Mouse (Mus musculus) CH12.LX (cell line): ENCODE results near the gene Nhej1. TPM values are rescaled to one million over a fixed set of nuclear protein-coding genes. Genes with fewer than 3 reads are reported as not detected.

Experiments used
- DNase-seq: peaks from one replicate; pipeline ENCODE4 v3.0.0-alpha.2; 2013; ENCODE audit errors: extremely low read depth
- H3K27ac ChIP-seq: 2 replicates; pipeline ENCODE4 v1.5.1; 2012; ENCODE audit warnings: low read depth, mild to moderate bottlenecking, control low read depth, moderate library complexity; ENCODE audit not compliant: insufficient read depth
- H3K27me3 ChIP-seq: replicated peaks from 2 replicates; pipeline ENCODE3; 2012; ENCODE audit warnings: inconsistent platforms
- H3K36me3 ChIP-seq, 2 experiments: replicated peaks in 1 of 2; 2 replicates each; pipeline versions ENCODE3 to v1.6.1; 2012; ENCODE audit warnings: inconsistent platforms in 1 of 2, low read length in 1 of 2, mild to moderate bottlenecking in 1 of 2, mixed read lengths in 1 of 2, moderate library complexity in 1 of 2; ENCODE audit not compliant: control insufficient read depth in 1 of 2, insufficient read depth in 1 of 2
- H3K4me1 ChIP-seq, 2 experiments: 2 replicates each; pipeline ENCODE4 v1.6.1; 2012; ENCODE audit warnings: inconsistent platforms in 1 of 2, moderate library complexity in 1 of 2; ENCODE audit not compliant: insufficient read depth in 2 of 2, control insufficient read depth in 1 of 2
- H3K4me2 ChIP-seq: 2 replicates; pipeline ENCODE4 v1.6.1; 2012; ENCODE audit warnings: low read depth, mild to moderate bottlenecking, control low read depth; ENCODE audit not compliant: poor library complexity, insufficient read depth, severe bottlenecking
- H3K4me3 ChIP-seq, 3 experiments: fragments of 150-350 bp in 1 of 3; sonication (generic) in 1 of 3; replicated peaks in 1 of 3; 2 replicates each; pipeline versions ENCODE3 to v1.5.1; 2011 to 2012; ENCODE audit warnings: low read depth in 2 of 3, low read length in 2 of 3, mild to moderate bottlenecking in 2 of 3, moderate library complexity in 2 of 3, control low read depth in 1 of 3, improper control_type of control experiment in 1 of 3, inconsistent platforms in 1 of 3, mixed read lengths in 1 of 3; ENCODE audit not compliant: poor library complexity in 1 of 3
- H3K79me2 ChIP-seq: replicated peaks from 2 replicates; pipeline ENCODE4 v1.6.1; 2012; ENCODE audit warnings: mild to moderate bottlenecking, moderate library complexity; ENCODE audit not compliant: control insufficient read depth, poor library complexity, insufficient read depth, severe bottlenecking; ENCODE audit errors: extremely low read depth
- H3K9ac ChIP-seq: 2 replicates; pipeline ENCODE4 v1.6.1; 2012; ENCODE audit warnings: low read depth, mild to moderate bottlenecking, control low read depth, moderate library complexity; ENCODE audit not compliant: insufficient read depth
- H3K9me3 ChIP-seq: replicated peaks from 2 replicates; pipeline ENCODE3; 2012; ENCODE audit warnings: low read length, inconsistent platforms, mixed read lengths
- CHD1 ChIP-seq: IDR thresholded peaks from 2 replicates; pipeline ENCODE4 v1.6.1; 2012; ENCODE audit warnings: low read depth, low read length, improper control_type of control experiment, inconsistent platforms
- CHD2 ChIP-seq: IDR thresholded peaks from 2 replicates; pipeline ENCODE4 v1.6.1; 2011; ENCODE audit warnings: low read length, improper control_type of control experiment
- CTCF ChIP-seq, 2 experiments: IDR thresholded peaks in 1 of 2; conservative IDR thresholded peaks in 1 of 2; 2 replicates each; pipeline ENCODE4 v1.5.1; 2011 to 2012; ENCODE audit warnings: low read depth in 2 of 2, low read length in 2 of 2, improper control_type of control experiment in 1 of 2, inconsistent platforms in 1 of 2, mild to moderate bottlenecking in 1 of 2, moderate library complexity in 1 of 2
- E2F4 ChIP-seq: IDR thresholded peaks from 2 replicates; pipeline ENCODE4 v1.6.1; 2011; ENCODE audit warnings: low read depth, low read length, improper control_type of control experiment; ENCODE audit not compliant: insufficient replicate concordance
- ELF1 ChIP-seq: IDR thresholded peaks from 2 replicates; pipeline ENCODE4 v1.6.1; 2014; ENCODE audit warnings: low read depth, mild to moderate bottlenecking, inconsistent platforms, low read length, improper control_type of control experiment
- EP300 ChIP-seq: IDR thresholded peaks from 2 replicates; pipeline ENCODE4 v1.6.1; 2011; ENCODE audit warnings: low read length, improper control_type of control experiment
- GABPA ChIP-seq: IDR thresholded peaks from 2 replicates; pipeline ENCODE4 v1.6.1; 2012; ENCODE audit warnings: low read depth, low read length, improper control_type of control experiment, inconsistent platforms; ENCODE audit not compliant: insufficient replicate concordance
- IRF4 ChIP-seq: IDR thresholded peaks from 2 replicates; pipeline ENCODE4 v1.6.1; 2014; ENCODE audit warnings: low read depth, mild to moderate bottlenecking, inconsistent platforms, low read length, improper control_type of control experiment
- JUN ChIP-seq: IDR thresholded peaks from 2 replicates; pipeline ENCODE4 v1.6.1; 2011; ENCODE audit warnings: low read depth, mild to moderate bottlenecking, low read length, improper control_type of control experiment, moderate library complexity; ENCODE audit not compliant: insufficient read depth
- JUND ChIP-seq: conservative IDR thresholded peaks from 2 replicates; pipeline ENCODE4 v1.6.1; 2011; ENCODE audit warnings: low read depth, low read length, improper control_type of control experiment
- KAT2A ChIP-seq: IDR thresholded peaks from 2 replicates; pipeline ENCODE4 v1.6.1; 2012; ENCODE audit warnings: low read length, improper control_type of control experiment, inconsistent platforms; ENCODE audit not compliant: insufficient replicate concordance
- MAFK ChIP-seq: IDR thresholded peaks from 2 replicates; pipeline ENCODE4 v1.6.1; 2011; ENCODE audit warnings: low read length, improper control_type of control experiment; ENCODE audit not compliant: insufficient replicate concordance
- MAX ChIP-seq: IDR thresholded peaks from 2 replicates; pipeline ENCODE4 v1.6.1; 2011; ENCODE audit warnings: low read length, improper control_type of control experiment
- MAZ ChIP-seq: IDR thresholded peaks from 2 replicates; pipeline ENCODE4 v1.6.1; 2012; ENCODE audit warnings: low read depth, mild to moderate bottlenecking, inconsistent platforms, low read length, improper control_type of control experiment, moderate library complexity
- MYC ChIP-seq: IDR thresholded peaks from 2 replicates; pipeline ENCODE4 v1.6.1; 2011; ENCODE audit warnings: low read depth, mild to moderate bottlenecking, improper control_type of control experiment, low read length
- NRF1 ChIP-seq: IDR thresholded peaks from 2 replicates; pipeline ENCODE4 v1.6.1; 2014; ENCODE audit warnings: low read depth, mild to moderate bottlenecking, inconsistent platforms, low read length, improper control_type of control experiment, moderate library complexity
- POLR2A ChIP-seq: IDR thresholded peaks from 2 replicates; pipeline ENCODE4 v1.6.1; 2011; ENCODE audit warnings: low read depth, mild to moderate bottlenecking, improper control_type of control experiment, low read length
- SIN3A ChIP-seq: IDR thresholded peaks from 2 replicates; pipeline ENCODE4 v1.6.1; 2012; ENCODE audit warnings: low read length, improper control_type of control experiment, inconsistent platforms
- TCF12 ChIP-seq: IDR thresholded peaks from 2 replicates; pipeline ENCODE4 v1.6.1; 2014; ENCODE audit warnings: low read depth, mild to moderate bottlenecking, inconsistent platforms, low read length, improper control_type of control experiment
- UBTF ChIP-seq: IDR thresholded peaks from 2 replicates; pipeline ENCODE4 v1.6.1; 2012; ENCODE audit warnings: low read depth, mild to moderate bottlenecking, inconsistent platforms, low read length, improper control_type of control experiment, moderate library complexity
- ZKSCAN1 ChIP-seq: IDR thresholded peaks from 2 replicates; pipeline ENCODE4 v1.6.1; 2012; ENCODE audit warnings: low read depth, inconsistent platforms, low read length, improper control_type of control experiment, borderline replicate concordance
- ZNF384 ChIP-seq: IDR thresholded peaks from 2 replicates; pipeline ENCODE4 v1.6.1; 2012; ENCODE audit warnings: low read depth, low read length, improper control_type of control experiment, inconsistent platforms
- dilution Hi-C: fragments of 300-500 bp; cut with MboI; formaldehyde crosslinking; loops from 2 replicates; pipeline ENCODE4 v1.14.3; 2020; ENCODE audit warnings: low sequenced_read_pairs; ENCODE audit not compliant: extremely low pct_unique_long_range_greater_than_20kb, extremely low pct_ligation_motif_present
- in situ Hi-C: fragments of 300-500 bp; cut with MboI; formaldehyde crosslinking; loops from 3 replicates; pipeline ENCODE4 v1.14.3; 2019; ENCODE audit warnings: low sequenced_read_pairs, low pct_ligation_motif_present, low pct_unique_long_range_greater_than_20kb, mixed read lengths
- polyA plus RNA-seq: library from polyadenylated mRNA; unstranded; fragments of >175 nt; gene quantifications from 2 replicates; pipeline ENCODE4 v1.2.1, GENCODE M21; 2012; ENCODE audit warnings: low read depth; ENCODE audit not compliant: insufficient read length
- total RNA-seq, 2 experiments: library from RNA; depleted of rRNA; stranded (reverse); fragments of 300-350 nt in 1 of 2; fragments of >200 nt in 1 of 2; gene quantifications; 2 replicates each; pipeline ENCODE4 v1.2.3; 2012 to 2014

Nhej1 gene
- total and polyA plus RNA-seq, 3 experiments = 2.8 to 4.0 (median 3.7) TPM

DNA sequence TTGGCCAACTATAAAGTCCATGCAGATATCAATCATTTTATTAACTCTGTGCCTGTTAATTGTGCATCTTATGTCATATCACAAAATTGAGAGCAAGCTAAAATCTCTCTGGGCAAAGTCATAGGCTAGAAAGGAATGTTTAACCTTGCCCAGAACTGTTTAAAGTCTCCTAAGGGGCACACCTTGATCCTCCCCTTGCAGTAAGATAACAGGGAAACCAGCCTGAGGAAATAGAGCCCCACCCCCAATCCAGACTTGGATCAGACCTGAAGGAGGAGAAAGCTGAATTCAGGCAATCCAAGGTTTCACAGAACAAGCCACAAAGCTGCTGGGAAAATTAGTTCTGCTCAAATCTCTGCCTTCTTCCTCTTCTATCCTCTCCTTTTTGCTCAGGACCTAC, 114.2 kb downstream of the Nhej1 start:
- TF ChIP-seq MYC = no peak
- Histone ChIP-seq H3K9ac (no peak overlapping the region), H3K27me3 (peaks cover 5% of the 10 kb centered on the region), H3K79me2 (no peaks in the 10 kb centered on the region), H3K4me1 (no peaks in the 10 kb centered on the region), H3K9me3 (no peaks in the 10 kb centered on the region), H3K4me2 (no peak overlapping the region), H3K27ac (no peak overlapping the region), H3K36me3 (no peaks in the 10 kb centered on the region), H3K4me3 (no peak overlapping the region)
- no peak for DNase-seq
- dilution Hi-C loops (no loop called here), in situ Hi-C loops (no loop called here)

DNA sequence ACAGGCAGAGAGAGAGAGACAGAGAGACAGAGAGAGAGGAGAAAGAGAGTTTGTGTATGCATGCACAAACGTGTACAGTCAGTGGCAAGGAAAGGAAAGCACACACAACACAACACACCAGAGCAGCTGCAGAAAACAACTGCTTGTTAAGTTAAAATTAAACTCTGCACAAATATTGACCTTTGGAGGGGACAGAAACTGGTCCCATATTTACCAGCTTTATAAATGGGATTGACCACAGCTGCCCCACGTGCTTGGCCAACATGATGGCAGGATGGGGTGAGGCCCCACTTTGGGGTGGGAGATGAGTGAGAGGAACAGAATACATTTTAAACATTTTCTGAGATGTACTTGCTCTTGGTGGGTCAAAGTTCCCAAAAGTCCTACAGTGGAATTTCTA, 114.8 kb downstream of the Nhej1 start:
- TF ChIP-seq NRF1 (no peak), ZKSCAN1 (no peak), MAFK (no peak), GABPA (no peak), UBTF (no peak), MAZ (no peak), CHD2 (no peak), IRF4 (no peak), POLR2A (no peak), JUN (no peak), MYC (no peak), JUND (no peak), CTCF (conservative IDR thresholded peaks at IDR 0.05 in 1 of 2, IDR thresholded peaks at IDR 0.05 in 1 of 2; ENCODE audit: low read depth in 2 of 2, low read length in 2 of 2) (no peak), SIN3A (no peak), ELF1 (no peak), KAT2A (no peak)
- peaks cover 5% of the 10 kb centered on the region for H3K27me3 ChIP-seq
- in situ Hi-C loops = no loop called here
- H3K9ac ChIP-seq = no peak overlapping the region
- H3K36me3 ChIP-seq = no peaks in the 10 kb centered on the region
- no peak overlapping the region for H3K4me2 ChIP-seq
- DNase-seq = no peak
- dilution Hi-C loops = no loop called here
- no peak overlapping the region for H3K27ac ChIP-seq
- H3K4me3 ChIP-seq = no peak overlapping the region
- no peaks in the 10 kb centered on the region for H3K4me1 ChIP-seq
- H3K79me2 ChIP-seq = no peaks in the 10 kb centered on the region
- no peaks in the 10 kb centered on the region for H3K9me3 ChIP-seq

DNA sequence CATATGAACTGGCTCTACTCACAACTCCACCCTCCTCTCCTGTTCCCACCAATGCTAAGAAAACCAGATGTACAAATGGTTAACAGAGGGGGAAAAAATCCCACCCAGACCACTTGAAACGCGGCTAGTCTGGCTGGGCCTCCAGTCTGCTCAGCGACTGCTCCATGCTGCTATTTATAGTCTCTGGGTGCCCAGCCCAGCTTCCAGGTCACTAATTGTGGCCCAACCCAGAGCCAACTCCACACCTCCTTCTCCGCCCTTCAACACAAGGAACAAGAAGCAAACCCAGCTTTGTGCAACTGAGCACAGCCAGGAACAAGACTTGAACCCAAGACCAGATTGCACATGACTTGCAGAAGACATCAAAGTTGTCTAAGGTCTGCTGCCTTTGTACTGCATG, 119.0 kb downstream of the Nhej1 start:
- Histone ChIP-seq H3K9me3 (no peaks in the 10 kb centered on the region), H3K27me3 (no peaks in the 10 kb centered on the region), H3K79me2 (no peaks in the 10 kb centered on the region), H3K9ac (no peak overlapping the region), H3K4me2 (no peak overlapping the region), H3K4me3 (no peak overlapping the region), H3K27ac (no peak overlapping the region), H3K36me3 (no peaks in the 10 kb centered on the region)
- dilution Hi-C loops (no loop called here), in situ Hi-C loops (no loop called here)
- no peak for DNase-seq
- TF ChIP-seq ZNF384 (no peak), EP300 (no peak), CTCF (conservative IDR thresholded peaks at IDR 0.05 in 1 of 2, IDR thresholded peaks at IDR 0.05 in 1 of 2; ENCODE audit: low read depth in 2 of 2, low read length in 2 of 2) (no peak), TCF12 (no peak), CHD1 (no peak), KAT2A (no peak), MAFK (no peak), MAX (no peak), IRF4 (no peak), MYC (no peak), POLR2A (no peak), E2F4 (no peak), CHD2 (no peak)
- TF ChIP-seq, all 38 proteins: peak for 0
- no peaks in the 10 kb centered on the region for H3K4me1 ChIP-seq
